Mouse (Mus musculus) liver, embryonic 15.5 days (tissue): ENCODE measurements around the gene 2700049A03Rik. TPM values are rescaled to one million over a fixed set of nuclear protein-coding genes. Genes with fewer than 3 reads are reported as not detected.
"Not testable (repeated sequence)": the region's sequence is repeated elsewhere in the genome, so short reads cannot be mapped to it uniquely, and the experiment has no call there.

Experiments
- ATAC-seq: fragments of 200-750 bp; cut with Nextera tagmentation; 2 replicates; pipeline ENCODE4 v1.8.0; 2017; ENCODE audit warnings: moderate number of reproducible peaks, mild to moderate bottlenecking, moderate library complexity; ENCODE audit not compliant: insufficient read depth
- H3K27ac ChIP-seq: fragments of 300-500 bp; sonication (generic); replicated peaks from 2 replicates; pipeline ENCODE4 v1.5.1; 2015; ENCODE audit warnings: mild to moderate bottlenecking, inconsistent platforms
- H3K27me3 ChIP-seq: fragments of 300-500 bp; sonication (generic); 2 replicates; pipeline ENCODE4 v1.6.1; 2015; ENCODE audit warnings: mild to moderate bottlenecking, inconsistent platforms
- H3K36me3 ChIP-seq: fragments of 300-500 bp; sonication (generic); replicated peaks from 2 replicates; pipeline ENCODE4 v1.6.1; 2015; ENCODE audit warnings: moderate library complexity, mild to moderate bottlenecking, inconsistent platforms
- H3K4me1 ChIP-seq: fragments of 300-500 bp; sonication (generic); replicated peaks from 2 replicates; pipeline ENCODE4 v1.6.1; 2015; ENCODE audit warnings: inconsistent platforms
- H3K4me2 ChIP-seq: fragments of 300-500 bp; sonication (generic); 2 replicates; pipeline ENCODE4 v1.6.1; 2015; ENCODE audit warnings: moderate library complexity, mild to moderate bottlenecking, inconsistent platforms
- H3K4me3 ChIP-seq: fragments of 300-500 bp; sonication (generic); replicated peaks from 2 replicates; pipeline ENCODE4 v1.5.1; 2015; ENCODE audit warnings: mild to moderate bottlenecking, inconsistent platforms
- H3K9ac ChIP-seq: fragments of 300-500 bp; sonication (generic); 2 replicates; pipeline ENCODE4 v1.6.1; 2015; ENCODE audit warnings: moderate library complexity, mild to moderate bottlenecking, inconsistent platforms
- H3K9me3 ChIP-seq: fragments of 300-500 bp; sonication (generic); replicated peaks from 2 replicates; pipeline ENCODE4 v1.6.1; 2016; ENCODE audit warnings: inconsistent platforms
- WGBS: fragments of 180-500 bp; shearing (Covaris S2); methylation state at CpG from one replicate; pipeline ENCODE4 v1.1.7; 2015; ENCODE audit warnings: mixed read lengths; ENCODE audit not compliant: insufficient replicate concordance; 5-methylcytosine and 5-hydroxymethylcytosine counted together
- polyA plus RNA-seq: library from polyadenylated mRNA; unstranded; fragments of >200 nt; fragmentation: Nextera tagmentation; extraction: Ambion mirVana; gene quantifications from 2 replicates; pipeline ENCODE4 v1.2.1, GENCODE M21; 2015

2700049A03Rik gene
- polyA plus RNA-seq = 3.8 and 4.6 TPM in 2 replicates

- ATAC-seq = peak; percentile 86
- Histone ChIP-seq H3K36me3 (peaks cover 37% of the 10 kb centered on the region), H3K27me3 (no peaks in the 10 kb centered on the region), H3K4me3 (peak within 1 kb of the TSS; percentile 94), H3K9ac (peak within 1 kb of the TSS; percentile 91), H3K4me2 (peak within 1 kb of the TSS; percentile 99), H3K27ac (peak within 1 kb of the TSS; percentile 84), H3K4me1 (peaks cover 27% of the 10 kb centered on the region), H3K9me3 (no peaks in the 10 kb centered on the region)
- under 1% methylated on average over 52 of the region's 52 CpGs for WGBS
These were observed at the start of gene 2700049A03Rik, which contains the start of gene Timm9 for GRCm38 (mm10) chr12:71136130-71136973. 2700049A03Rik (plus strand) TSS chr12:71136848. Timm9 (minus strand) TSS chr12:71136684.

- WGBS = 60% methylated on average over 4 of the region's 4 CpGs
- H3K9me3 ChIP-seq, H3K27me3 ChIP-seq, ATAC-seq, H3K4me2 ChIP-seq, H3K4me1 ChIP-seq, H3K4me3 ChIP-seq, H3K9ac ChIP-seq, H3K36me3 ChIP-seq, H3K27ac ChIP-seq: not testable (repeated sequence)
These were observed 32.4 kb upstream of the 2700049A03Rik start for GRCm38 (mm10) chr12:71104275-71104674.

GRCm38 (mm10) chr12:71107216-71107771, 29.4 kb upstream of the 2700049A03Rik start:
- no peak overlapping the region for H3K9ac ChIP-seq
- peaks cover 6% of the 10 kb centered on the region for H3K4me1 ChIP-seq
- peaks cover 6% of the 10 kb centered on the region for H3K27me3 ChIP-seq
- no peaks in the 10 kb centered on the region for H3K9me3 ChIP-seq
- H3K4me2 ChIP-seq = no peak overlapping the region
- H3K4me3 ChIP-seq = no peak overlapping the region
- H3K27ac ChIP-seq = no peak overlapping the region
- ATAC-seq = no peak
- no peaks in the 10 kb centered on the region for H3K36me3 ChIP-seq
- 75% methylated on average over 6 of the region's 6 CpGs for WGBS

- no peak within 1 kb of the TSS for H3K27ac ChIP-seq
- peaks cover 6% of the 10 kb centered on the region for H3K27me3 ChIP-seq
- H3K4me3 ChIP-seq = peak within 1 kb of the TSS; percentile 17; the same call in 1 of the 2 replicates
- no peak within 1 kb of the TSS for H3K9ac ChIP-seq
- H3K4me1 ChIP-seq = peaks cover 19% of the 10 kb centered on the region
- peak within 1 kb of the TSS; percentile 56 for H3K4me2 ChIP-seq
- ATAC-seq = no peak
- no peaks in the 10 kb centered on the region for H3K36me3 ChIP-seq
- 10% methylated on average over 33 of the region's 33 CpGs for WGBS
- no peaks in the 10 kb centered on the region for H3K9me3 ChIP-seq
These were observed 25.3 kb upstream of the 2700049A03Rik start, which contains the start of gene Tomm20l for GRCm38 (mm10) chr12:71111331-71111730. Tomm20l (plus strand) TSS chr12:71111428.

GRCm38 (mm10) chr12:71113074-71113473, 23.6 kb upstream of the 2700049A03Rik start:
- Histone ChIP-seq H3K4me1 (peaks cover 19% of the 10 kb centered on the region), H3K27ac (no peak overlapping the region), H3K4me2 (peak overlapping the region; percentile 43; the same call in 1 of the 2 replicates), H3K9me3 (no peaks in the 10 kb centered on the region), H3K9ac (no peak overlapping the region), H3K27me3 (peaks cover 6% of the 10 kb centered on the region), H3K4me3 (no peak overlapping the region), H3K36me3 (no peaks in the 10 kb centered on the region)
- ATAC-seq = no peak; the same call in 1 of the 2 replicates
- WGBS = 29% methylated on average over 10 of the region's 10 CpGs

- Histone ChIP-seq H3K4me1 (peaks cover 19% of the 10 kb centered on the region), H3K27me3 (peaks cover 6% of the 10 kb centered on the region), H3K9ac (no peak overlapping the region), H3K36me3 (no peaks in the 10 kb centered on the region), H3K9me3 (no peaks in the 10 kb centered on the region), H3K4me3 (no peak overlapping the region), H3K27ac (no peak overlapping the region), H3K4me2 (peak overlapping the region; percentile 43)
- 0 out of 2 replicates have a peak, but pooled peaks have one; percentile 18 for ATAC-seq
- 16% methylated on average over 12 of the region's 12 CpGs for WGBS
These were observed 22.9 kb upstream of the 2700049A03Rik start for GRCm38 (mm10) chr12:71113675-71114288.

- Histone ChIP-seq H3K27me3 (peaks cover 2% of the 10 kb centered on the region), H3K9ac (no peak overlapping the region), H3K27ac (no peak overlapping the region), H3K4me2 (no peak overlapping the region), H3K4me3 (no peak overlapping the region), H3K4me1 (peaks cover 15% of the 10 kb centered on the region), H3K9me3 (no peaks in the 10 kb centered on the region), H3K36me3 (no peaks in the 10 kb centered on the region)
- ATAC-seq = no peak
- 72% methylated on average over 5 of the region's 5 CpGs for WGBS
These were observed 20.2 kb upstream of the 2700049A03Rik start for GRCm38 (mm10) chr12:71116411-71116810.

- Histone ChIP-seq H3K9ac (no peak overlapping the region), H3K27ac (no peak overlapping the region), H3K9me3 (no peaks in the 10 kb centered on the region), H3K27me3 (no peaks in the 10 kb centered on the region), H3K36me3 (peaks cover 37% of the 10 kb centered on the region), H3K4me3 (no peak overlapping the region), H3K4me1 (no peaks in the 10 kb centered on the region), H3K4me2 (no peak overlapping the region)
- 76% methylated on average over 10 of the region's 10 CpGs for WGBS
- ATAC-seq = no peak
These were observed 13.9 kb upstream of the 2700049A03Rik start for GRCm38 (mm10) chr12:71122731-71123130.

- no peaks in the 10 kb centered on the region for H3K4me1 ChIP-seq
- H3K9me3 ChIP-seq = no peaks in the 10 kb centered on the region
- no peak overlapping the region for H3K9ac ChIP-seq
- 82% methylated on average over 9 of the region's 9 CpGs for WGBS
- H3K36me3 ChIP-seq = peaks cover 39% of the 10 kb centered on the region
- no peaks in the 10 kb centered on the region for H3K27me3 ChIP-seq
- no peak overlapping the region for H3K4me2 ChIP-seq
- ATAC-seq = no peak
- no peak overlapping the region for H3K4me3 ChIP-seq
- H3K27ac ChIP-seq = no peak overlapping the region
These were observed 13.4 kb upstream of the 2700049A03Rik start for GRCm38 (mm10) chr12:71123286-71123685.

- H3K4me2 ChIP-seq = peak overlapping the region; percentile 99
- no peak for ATAC-seq
- peak overlapping the region; percentile 94 for H3K4me3 ChIP-seq
- no peaks in the 10 kb centered on the region for H3K27me3 ChIP-seq
- H3K27ac ChIP-seq = no peak overlapping the region
- 14% methylated on average over 5 of the region's 5 CpGs for WGBS
- H3K4me1 ChIP-seq = peaks cover 27% of the 10 kb centered on the region
- H3K36me3 ChIP-seq = peaks cover 37% of the 10 kb centered on the region
- H3K9ac ChIP-seq = peak overlapping the region; percentile 91; the same call in 1 of the 2 replicates
- H3K9me3 ChIP-seq = no peaks in the 10 kb centered on the region
These were observed 1.1 kb upstream of the 2700049A03Rik start for GRCm38 (mm10) chr12:71135581-71135980.
